Mouse (Mus musculus) neural tube, embryonic 13.5 days (tissue): ENCODE measurements around the gene Robo1. TPM values are rescaled to one million over a fixed set of nuclear protein-coding genes. Genes with fewer than 3 reads are reported as not detected.

Source experiments
- ATAC-seq: fragments of 200-750 bp; cut with Nextera tagmentation; 2 replicates; pipeline ENCODE4 v1.8.0; 2017; ENCODE audit warnings: low read depth, mild to moderate bottlenecking, moderate TSS enrichment, moderate library complexity
- H3K27ac ChIP-seq: fragments of 300-500 bp; sonication (generic); replicated peaks from 2 replicates; pipeline ENCODE4 v1.5.1; 2015; ENCODE audit warnings: moderate library complexity, mild to moderate bottlenecking, inconsistent platforms
- H3K27me3 ChIP-seq: fragments of 300-500 bp; sonication (generic); 2 replicates; pipeline ENCODE4 v1.6.1; 2015; ENCODE audit warnings: mild to moderate bottlenecking, inconsistent platforms
- H3K36me3 ChIP-seq: fragments of 300-500 bp; sonication (generic); 2 replicates; pipeline ENCODE4 v1.6.1; 2015; ENCODE audit warnings: mild to moderate bottlenecking, inconsistent platforms
- H3K4me1 ChIP-seq: fragments of 300-500 bp; sonication (generic); replicated peaks from 2 replicates; pipeline ENCODE4 v1.6.1; 2015; ENCODE audit warnings: inconsistent platforms
- H3K4me2 ChIP-seq: fragments of 300-500 bp; sonication (generic); 2 replicates; pipeline ENCODE4 v1.6.1; 2015; ENCODE audit warnings: inconsistent platforms, mild to moderate bottlenecking, moderate library complexity
- H3K4me3 ChIP-seq: fragments of 300-500 bp; sonication (generic); 2 replicates; pipeline ENCODE4 v1.5.1; 2015; ENCODE audit warnings: mild to moderate bottlenecking, inconsistent platforms
- H3K9ac ChIP-seq: fragments of 300-500 bp; sonication (generic); 2 replicates; pipeline ENCODE4 v1.6.1; 2015; ENCODE audit warnings: moderate library complexity, mild to moderate bottlenecking, inconsistent platforms
- H3K9me3 ChIP-seq: fragments of 300-500 bp; sonication (generic); 2 replicates; pipeline ENCODE4 v1.6.1; 2016; ENCODE audit warnings: inconsistent platforms
- WGBS: fragments of 180-500 bp; shearing (Covaris S2); methylation state at CpG from one replicate; pipeline ENCODE4 v1.1.7; 2015; 5-methylcytosine and 5-hydroxymethylcytosine counted together
- polyA plus RNA-seq: library from polyadenylated mRNA; unstranded; fragments of >200 nt; fragmentation: Nextera tagmentation; extraction: Ambion mirVana; gene quantifications from 2 replicates; pipeline ENCODE4 v1.2.1, GENCODE M21; 2015

Robo1 gene
- polyA plus RNA-seq, 1 experiment from 2014 or later, result 44.1 TPM

GRCm38 (mm10) chr16:72699238-72700006 lies 391.3 kb downstream of the Robo1 start:
- Histone ChIP-seq H3K9ac (no peak overlapping the region), H3K4me1 (peaks cover 54% of the 10 kb centered on the region), H3K4me3 (no peak overlapping the region), H3K9me3 (no peaks in the 10 kb centered on the region), H3K4me2 (peak overlapping the region; percentile 13), H3K27ac (peak overlapping the region; percentile 42), H3K27me3 (no peaks in the 10 kb centered on the region), H3K36me3 (no peaks in the 10 kb centered on the region)
- peak; percentile 86 for ATAC-seq
- WGBS, result 30% methylated on average over 12 of the region's 12 CpGs

- Histone ChIP-seq H3K9ac (no peak overlapping the region), H3K4me3 (no peak overlapping the region), H3K4me1 (peaks cover 57% of the 10 kb centered on the region), H3K27me3 (no peaks in the 10 kb centered on the region), H3K9me3 (no peaks in the 10 kb centered on the region), H3K27ac (no peak overlapping the region), H3K4me2 (no peak overlapping the region), H3K36me3 (no peaks in the 10 kb centered on the region)
- 76% methylated on average over 11 of the region's 11 CpGs for WGBS
- ATAC-seq, result no peak
Observed at GRCm38 (mm10) chr16:72700297-72700696, 392.2 kb downstream of the Robo1 start.

GRCm38 (mm10) chr16:72703486-72703885 lies 395.4 kb downstream of the Robo1 start:
- no peak for ATAC-seq
- Histone ChIP-seq H3K4me2 (no peak overlapping the region), H3K9ac (no peak overlapping the region), H3K9me3 (no peaks in the 10 kb centered on the region), H3K27me3 (no peaks in the 10 kb centered on the region), H3K27ac (no peak overlapping the region), H3K4me1 (peaks cover 43% of the 10 kb centered on the region), H3K4me3 (no peak overlapping the region), H3K36me3 (no peaks in the 10 kb centered on the region)
- WGBS, result 73% methylated on average over 6 of the region's 6 CpGs

GRCm38 (mm10) chr16:72705851-72706250 lies 397.7 kb downstream of the Robo1 start:
- no peak for ATAC-seq

GRCm38 (mm10) chr16:72708526-72708925 lies 400.4 kb downstream of the Robo1 start:
- no peak overlapping the region for H3K27ac ChIP-seq
- no peak overlapping the region for H3K4me2 ChIP-seq
- H3K4me1 ChIP-seq, result peaks cover 10% of the 10 kb centered on the region
- H3K4me3 ChIP-seq, result no peak overlapping the region
- H3K36me3 ChIP-seq, result no peaks in the 10 kb centered on the region
- 86% methylated on average over 2 of the region's 2 CpGs for WGBS
- no peaks in the 10 kb centered on the region for H3K9me3 ChIP-seq
- H3K9ac ChIP-seq, result no peak overlapping the region
- ATAC-seq, result no peak
- H3K27me3 ChIP-seq, result no peaks in the 10 kb centered on the region

More at GRCm38 (mm10) chr16:72705851-72706250, 397.7 kb downstream of the Robo1 start:
- Histone ChIP-seq H3K27me3 (no peaks in the 10 kb centered on the region), H3K9me3 (no peaks in the 10 kb centered on the region), H3K9ac (no peak overlapping the region), H3K4me2 (no peak overlapping the region), H3K4me1 (peaks cover 20% of the 10 kb centered on the region), H3K27ac (no peak overlapping the region), H3K4me3 (no peak overlapping the region), H3K36me3 (no peaks in the 10 kb centered on the region)
- WGBS, result 80% methylated on average over 5 of the region's 5 CpGs

- Histone ChIP-seq H3K36me3 (no peaks in the 10 kb centered on the region), H3K4me2 (no peak overlapping the region), H3K27ac (no peak overlapping the region), H3K9me3 (no peaks in the 10 kb centered on the region), H3K4me1 (peaks cover 15% of the 10 kb centered on the region; the same call in 1 of the 2 replicates), H3K9ac (no peak overlapping the region), H3K27me3 (no peaks in the 10 kb centered on the region), H3K4me3 (no peak overlapping the region)
- WGBS, result 69% methylated on average over 9 of the region's 9 CpGs
- no peak for ATAC-seq
Observed at GRCm38 (mm10) chr16:72717118-72717802, 409.2 kb downstream of the Robo1 start.

GRCm38 (mm10) chr16:72719063-72719462 lies 411.0 kb downstream of the Robo1 start:
- Histone ChIP-seq H3K27me3 (no peaks in the 10 kb centered on the region), H3K9ac (no peak overlapping the region), H3K36me3 (no peaks in the 10 kb centered on the region), H3K4me2 (no peak overlapping the region), H3K27ac (no peak overlapping the region), H3K4me1 (peaks cover 15% of the 10 kb centered on the region; the same call in 1 of the 2 replicates), H3K9me3 (no peaks in the 10 kb centered on the region), H3K4me3 (no peak overlapping the region)
- ATAC-seq, result no peak
- 79% methylated on average over 4 of the region's 4 CpGs for WGBS

- 93% methylated on average over 4 of the region's 4 CpGs for WGBS
- H3K4me1 ChIP-seq, result peaks cover 14% of the 10 kb centered on the region; the same call in 1 of the 2 replicates
- no peak for ATAC-seq
- H3K4me3 ChIP-seq, result no peak overlapping the region
- H3K27ac ChIP-seq, result no peak overlapping the region
- no peaks in the 10 kb centered on the region for H3K27me3 ChIP-seq
- no peak overlapping the region for H3K9ac ChIP-seq
- no peaks in the 10 kb centered on the region for H3K9me3 ChIP-seq
- H3K36me3 ChIP-seq, result no peaks in the 10 kb centered on the region
- H3K4me2 ChIP-seq, result no peak overlapping the region
Observed at GRCm38 (mm10) chr16:72720979-72721378, 412.9 kb downstream of the Robo1 start.

GRCm38 (mm10) chr16:72721713-72722481 lies 413.8 kb downstream of the Robo1 start:
- Histone ChIP-seq H3K36me3 (no peaks in the 10 kb centered on the region), H3K9me3 (no peaks in the 10 kb centered on the region), H3K9ac (no peak overlapping the region), H3K4me2 (no peak overlapping the region), H3K27me3 (no peaks in the 10 kb centered on the region), H3K4me1 (peaks cover 12% of the 10 kb centered on the region; the same call in 1 of the 2 replicates), H3K27ac (no peak overlapping the region), H3K4me3 (no peak overlapping the region)
- 83% methylated on average over 14 of the region's 14 CpGs for WGBS
- no peak for ATAC-seq

GRCm38 (mm10) chr16:72734234-72734633 lies 426.1 kb downstream of the Robo1 start:
- no peak overlapping the region for H3K9ac ChIP-seq
- H3K36me3 ChIP-seq, result no peaks in the 10 kb centered on the region
- no peaks in the 10 kb centered on the region for H3K27me3 ChIP-seq
- 87% methylated on average over 5 of the region's 5 CpGs for WGBS
- ATAC-seq, result no peak
- peaks cover 18% of the 10 kb centered on the region for H3K4me1 ChIP-seq
- no peaks in the 10 kb centered on the region for H3K9me3 ChIP-seq
- H3K4me2 ChIP-seq, result no peak overlapping the region
- no peak overlapping the region for H3K4me3 ChIP-seq
- no peak overlapping the region for H3K27ac ChIP-seq

- no peak overlapping the region for H3K27ac ChIP-seq
- no peaks in the 10 kb centered on the region for H3K9me3 ChIP-seq
- no peak overlapping the region for H3K4me3 ChIP-seq
- WGBS, result 46% methylated on average over 11 of the region's 11 CpGs
- no peak overlapping the region for H3K4me2 ChIP-seq
- ATAC-seq, result no peak
- H3K36me3 ChIP-seq, result no peaks in the 10 kb centered on the region
- H3K27me3 ChIP-seq, result no peaks in the 10 kb centered on the region
- no peak overlapping the region for H3K9ac ChIP-seq
- peaks cover 22% of the 10 kb centered on the region for H3K4me1 ChIP-seq
Observed at GRCm38 (mm10) chr16:72735175-72735574, 427.1 kb downstream of the Robo1 start.

GRCm38 (mm10) chr16:72735588-72735987 lies 427.5 kb downstream of the Robo1 start:
- 79% methylated on average over 3 of the region's 3 CpGs for WGBS
- Histone ChIP-seq H3K4me3 (no peak overlapping the region), H3K4me2 (no peak overlapping the region), H3K27ac (no peak overlapping the region), H3K4me1 (peaks cover 24% of the 10 kb centered on the region), H3K9ac (no peak overlapping the region), H3K36me3 (no peaks in the 10 kb centered on the region), H3K27me3 (no peaks in the 10 kb centered on the region), H3K9me3 (no peaks in the 10 kb centered on the region)
- no peak for ATAC-seq
